ENCODE assay signal across 19 mouse cellular contexts in the genomic region with DNA sequence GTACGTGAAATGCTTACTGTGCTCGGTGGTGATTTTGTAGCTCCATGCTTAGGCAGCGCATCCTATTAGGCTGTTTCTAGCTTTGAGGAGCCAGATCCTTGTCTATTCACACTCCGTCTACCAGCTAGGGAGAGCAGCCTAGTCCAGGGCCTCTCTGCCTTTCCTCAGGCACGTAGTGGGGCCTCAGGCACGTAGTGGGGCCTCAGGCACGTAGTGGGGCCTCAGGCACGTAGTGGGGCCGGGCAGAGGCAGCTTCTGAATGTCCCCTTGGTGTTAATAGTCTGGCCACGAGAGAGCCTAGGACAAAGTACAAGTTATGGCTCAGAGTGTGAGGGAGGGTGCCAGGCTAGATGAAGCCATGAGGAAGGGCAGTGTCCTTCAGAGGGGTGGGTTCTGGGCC. TPM values are rescaled to one million over a fixed set of nuclear protein-coding genes. Genes with fewer than 3 reads are reported as not detected.
"Had no signal": no experiment of that assay in that cellular context is flagged by ENCODE, and none has a peak within 500 bp of the region (broad histone marks: within the 10 kb centered on the region; RNA-seq: fewer than 3 reads in every experiment).

No protein-coding gene starts in this region.

- H3K9me3 ChIP-seq: heart, embryonic 12.5 days; hindbrain, embryonic 10.5 days; hindbrain, embryonic 12.5 days; kidney, embryonic 15.5 days; limb, embryonic 13.5 days; limb, embryonic 15.5 days; liver, embryonic 12.5 days had no signal

- ATAC-seq: forebrain, postnatal 0 days; hindbrain, postnatal 0 days; intestine, embryonic 16.5 days; liver, embryonic 12.5 days had no signal

- H3K4me1 ChIP-seq: hindbrain, embryonic 10.5 days; hindbrain, embryonic 12.5 days; kidney, embryonic 15.5 days; limb, embryonic 13.5 days; limb, embryonic 15.5 days had no signal

- H3K27ac ChIP-seq: gastrocnemius, adult 2 months; hindbrain, embryonic 10.5 days; hindbrain, embryonic 12.5 days; hindbrain, embryonic 14.5 days; hindbrain, postnatal 0 days; kidney, embryonic 15.5 days; kidney, postnatal 0 days; limb, embryonic 13.5 days; limb, embryonic 15.5 days; liver, embryonic 12.5 days; liver, embryonic 14.5 days had no signal

- H3K4me3 ChIP-seq: gastrocnemius, adult 2 months; heart, embryonic 12.5 days; hindbrain, embryonic 10.5 days; hindbrain, embryonic 12.5 days; kidney, embryonic 15.5 days; limb, embryonic 13.5 days; limb, embryonic 15.5 days; liver, embryonic 12.5 days had no signal

- DNase-seq: forebrain, postnatal 0 days; gastrocnemius, postnatal 10 days; layer of hippocampus, postnatal 36 days had no signal

- H3K9ac ChIP-seq: forebrain, postnatal 0 days; heart, embryonic 12.5 days; hindbrain, embryonic 12.5 days; hindbrain, embryonic 14.5 days; kidney, embryonic 15.5 days; limb, embryonic 13.5 days; limb, embryonic 15.5 days; liver, embryonic 12.5 days; liver, embryonic 14.5 days had no signal

- H3K4me2 ChIP-seq: heart, embryonic 12.5 days; hindbrain, embryonic 12.5 days; hindbrain, embryonic 14.5 days; kidney, embryonic 15.5 days; limb, embryonic 13.5 days; limb, embryonic 15.5 days; liver, embryonic 12.5 days had no signal

- H3K27me3 ChIP-seq: heart, embryonic 12.5 days; hindbrain, embryonic 12.5 days; kidney, embryonic 15.5 days; limb, embryonic 13.5 days; limb, embryonic 15.5 days; liver, embryonic 12.5 days had no signal

RNA-seq across cellular contexts. Expression of gene Rasl10a, which starts 25.2 kb away (rescaled TPM):
- total RNA-seq: gastrocnemius, adult 2 months; gastrocnemius, postnatal 25 days; granulocyte monocyte progenitor cell, adult 5-6 weeks; liver, adult 2 months had no signal
